In genomic region chr12:5744086-5744709, GRCm38 (mm10) we compare ENCODE assay signal across 14 mouse cellular contexts.
"Had no signal": no experiment of that assay in that cellular context is flagged by ENCODE, and none has a peak within 500 bp of the region (broad histone marks: within the 10 kb centered on the region; RNA-seq: fewer than 3 reads in every experiment).

No protein-coding gene starts in this region.

- H3K9ac ChIP-seq: lung, embryonic 14.5 days; midbrain, embryonic 13.5 days; midbrain, embryonic 15.5 days; neural tube, embryonic 12.5 days; stomach, embryonic 15.5 days had no signal

- H3K4me1 ChIP-seq: megakaryocyte, embryonic 14.5 days; midbrain, embryonic 13.5 days; midbrain, embryonic 15.5 days; neural tube, embryonic 12.5 days; stomach, embryonic 15.5 days had no signal

- H3K27ac ChIP-seq: macrophage; midbrain, embryonic 13.5 days; midbrain, embryonic 15.5 days; neural tube, embryonic 12.5 days; stomach, embryonic 15.5 days; stomach, postnatal 0 days had no signal

- H3K4me2 ChIP-seq: lung, embryonic 14.5 days; midbrain, embryonic 11.5 days; midbrain, embryonic 13.5 days; midbrain, embryonic 15.5 days; neural tube, embryonic 12.5 days; stomach, embryonic 15.5 days had no signal

- H3K4me3 ChIP-seq: midbrain, embryonic 13.5 days; midbrain, embryonic 15.5 days; neural tube, embryonic 12.5 days; stomach, embryonic 15.5 days had no signal

- ATAC-seq: midbrain, embryonic 13.5 days; midbrain, embryonic 15.5 days had no signal

- H3K27me3 ChIP-seq: megakaryocyte, embryonic 14.5 days; midbrain, embryonic 13.5 days; midbrain, embryonic 15.5 days; neural tube, embryonic 12.5 days; stomach, embryonic 15.5 days had no signal

- DNase-seq: lung, embryonic 14.5 days; lung, postnatal 10 days; right cerebral cortex, postnatal 14 days; thymus, adult 2 months; thymus, postnatal 25 days; thymus, postnatal 4 days had no signal

- H3K36me3 ChIP-seq: midbrain, embryonic 13.5 days; midbrain, embryonic 15.5 days; neural tube, embryonic 12.5 days; stomach, embryonic 15.5 days had no signal

- H3K9me3 ChIP-seq: midbrain, embryonic 15.5 days; stomach, embryonic 15.5 days had no signal
